Mouse (Mus musculus) liver, postnatal 0 days (tissue): ENCODE data around the gene 3110082I17Rik.

Experiments
- CTCF ChIP-seq: sonication (generic); IDR thresholded peaks from 2 replicates; pipeline ENCODE4 v1.5.1; 2016; ENCODE audit warnings: antibody characterized with exemption, low read depth
- EP300 ChIP-seq: IDR thresholded peaks from 2 replicates; pipeline ENCODE4 v1.6.1; 2016; ENCODE audit warnings: antibody characterized with exemption, low read depth, mild to moderate bottlenecking

DNA sequence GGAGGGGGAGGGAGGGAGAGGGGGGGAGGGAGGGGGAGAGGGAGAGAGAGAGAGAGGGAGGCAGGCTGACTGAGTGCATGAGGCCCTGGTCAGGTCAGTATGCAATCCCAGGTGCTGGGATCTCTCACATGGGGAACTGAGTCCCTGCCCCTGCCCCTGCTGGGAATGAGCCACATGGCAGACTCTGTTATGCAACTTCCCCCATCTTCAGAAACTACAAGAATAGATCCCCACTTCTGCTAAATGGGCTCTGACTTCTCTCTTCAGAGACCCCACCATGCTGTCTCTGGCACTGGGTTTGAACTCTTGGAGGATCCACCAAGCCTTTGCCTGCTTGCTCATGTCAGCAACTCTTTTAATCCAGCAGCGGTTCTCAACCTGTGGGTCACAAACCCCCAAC is 94.5 kb downstream of the 3110082I17Rik start:
- TF ChIP-seq CTCF (no peak), EP300 (no peak)
